Mouse (Mus musculus) midbrain, embryonic 14.5 days (tissue): ENCODE data around the gene Btn2a2. TPM values are rescaled to one million over a fixed set of nuclear protein-coding genes. Genes with fewer than 3 reads are reported as not detected.

ENCODE experiments used
- ATAC-seq: fragments of 200-750 bp; cut with Nextera tagmentation; 2 replicates; pipeline ENCODE4 v1.8.0; 2017; ENCODE audit warnings: moderate number of reproducible peaks, moderate library complexity; ENCODE audit not compliant: low FRiP score, low TSS enrichment
- DNase-seq: peaks from one replicate; pipeline ENCODE4 v3.0.0-alpha.2; 2015
- H3K27ac ChIP-seq: fragments of 300-500 bp; sonication (generic); replicated peaks from 2 replicates; pipeline ENCODE4 v1.5.1; 2014; ENCODE audit warnings: mild to moderate bottlenecking, low read depth, low read length, moderate library complexity
- H3K27me3 ChIP-seq: fragments of 300-500 bp; sonication (generic); 2 replicates; pipeline ENCODE4 v1.6.1; 2014; ENCODE audit warnings: low read length, control low read depth, mixed read lengths; ENCODE audit not compliant: control insufficient read depth, insufficient read depth
- H3K36me3 ChIP-seq: fragments of 300-500 bp; sonication (generic); 2 replicates; pipeline ENCODE4 v1.6.1; 2014; ENCODE audit warnings: low read length, control low read depth; ENCODE audit not compliant: control insufficient read depth, insufficient read depth
- H3K4me1 ChIP-seq: fragments of 300-500 bp; sonication (generic); 2 replicates; pipeline ENCODE4 v1.6.1; 2014; ENCODE audit warnings: mild to moderate bottlenecking, antibody characterized with exemption, low read length, control low read depth; ENCODE audit not compliant: control insufficient read depth, insufficient read depth
- H3K4me2 ChIP-seq: fragments of 300-500 bp; sonication (generic); 2 replicates; pipeline ENCODE4 v1.6.1; 2014; ENCODE audit warnings: mild to moderate bottlenecking, low read length, moderate library complexity
- H3K4me3 ChIP-seq: fragments of 300-500 bp; sonication (generic); replicated peaks from 2 replicates; pipeline ENCODE4 v1.5.1; 2014; ENCODE audit warnings: low read depth, low read length
- H3K9ac ChIP-seq: fragments of 300-500 bp; sonication (generic); replicated peaks from 2 replicates; pipeline ENCODE4 v1.6.1; 2014; ENCODE audit warnings: mild to moderate bottlenecking, low read length, moderate library complexity
- H3K9me3 ChIP-seq: fragments of 300-500 bp; sonication (generic); 2 replicates; pipeline ENCODE4 v1.6.1; 2016; ENCODE audit warnings: low read length, control low read depth, mixed read lengths; ENCODE audit not compliant: control insufficient read depth
- WGBS: fragments of 180-500 bp; shearing (Covaris S2); extraction: QIAGEN DNeasy Blood & Tissue Kit; methylation state at CpG from one replicate; pipeline ENCODE4 v1.1.7; 2014; 5-methylcytosine and 5-hydroxymethylcytosine counted together
- polyA plus RNA-seq: library from polyadenylated mRNA; unstranded; fragments of >200 nt; fragmentation: Nextera tagmentation; extraction: Ambion mirVana; gene quantifications from 2 replicates; pipeline ENCODE4 v1.2.1, GENCODE M21; 2014

The Btn2a2 gene
- polyA plus RNA-seq, 1 experiment from 2014 or later, result not detected

GRCm38 (mm10) chr13:23502916-23503315, 14.3 kb upstream of the Btn2a2 start:
- no peak for DNase-seq
- 0 out of 2 replicates have a peak, but pooled peaks cover 6% of the 10 kb centered on the region for H3K4me1 ChIP-seq
- no peak overlapping the region for H3K4me3 ChIP-seq
- no peak for ATAC-seq
- no peaks in the 10 kb centered on the region for H3K9me3 ChIP-seq
- peaks cover 16% of the 10 kb centered on the region for H3K27me3 ChIP-seq
- H3K9ac ChIP-seq, result no peak overlapping the region
- no peak overlapping the region for H3K27ac ChIP-seq
- H3K36me3 ChIP-seq, result no peaks in the 10 kb centered on the region
- WGBS, result 36% methylated on average over 4 of the region's 4 CpGs
- no peak overlapping the region for H3K4me2 ChIP-seq

- Histone ChIP-seq H3K36me3 (no peaks in the 10 kb centered on the region), H3K9ac (no peak overlapping the region), H3K9me3 (no peaks in the 10 kb centered on the region), H3K4me2 (no peak overlapping the region), H3K27me3 (peaks cover 19% of the 10 kb centered on the region), H3K4me1 (0 out of 2 replicates have a peak, but pooled peaks cover 6% of the 10 kb centered on the region), H3K27ac (no peak overlapping the region), H3K4me3 (no peak overlapping the region)
- 31% methylated on average over 9 of the region's 9 CpGs for WGBS
- ATAC-seq, result no peak
- DNase-seq, result no peak
These were observed 13.4 kb upstream of the Btn2a2 start for GRCm38 (mm10) chr13:23502031-23502567.

- Histone ChIP-seq H3K4me1 (0 out of 2 replicates have a peak, but pooled peaks cover 6% of the 10 kb centered on the region), H3K27ac (no peak overlapping the region), H3K36me3 (no peaks in the 10 kb centered on the region), H3K9ac (no peak overlapping the region), H3K27me3 (peaks cover 19% of the 10 kb centered on the region), H3K4me3 (no peak overlapping the region), H3K9me3 (no peaks in the 10 kb centered on the region), H3K4me2 (no peak overlapping the region)
- DNase-seq, result no peak
- 17% methylated on average over 5 of the region's 5 CpGs for WGBS
- ATAC-seq, result no peak
These were observed 12.9 kb upstream of the Btn2a2 start for GRCm38 (mm10) chr13:23501511-23501910.

GRCm38 (mm10) chr13:23500424-23501200, 12.0 kb upstream of the Btn2a2 start:
- Histone ChIP-seq H3K27me3 (peaks cover 19% of the 10 kb centered on the region), H3K4me2 (no peak overlapping the region), H3K4me1 (0 out of 2 replicates have a peak, but pooled peaks cover 2% of the 10 kb centered on the region), H3K27ac (no peak overlapping the region), H3K36me3 (no peaks in the 10 kb centered on the region), H3K4me3 (no peak overlapping the region), H3K9me3 (no peaks in the 10 kb centered on the region), H3K9ac (no peak overlapping the region)
- peak; percentile 55; the same call in 1 of the 2 replicates for ATAC-seq
- WGBS, result under 1% methylated on average over 17 of the region's 17 CpGs
- DNase-seq, result peak; percentile 78

- no peaks in the 10 kb centered on the region for H3K4me1 ChIP-seq
- H3K27ac ChIP-seq, result no peak overlapping the region
- no peaks in the 10 kb centered on the region for H3K9me3 ChIP-seq
- ATAC-seq, result no peak
- no peak overlapping the region for H3K4me3 ChIP-seq
- no peak overlapping the region for H3K9ac ChIP-seq
- 5% methylated on average over 7 of the region's 7 CpGs for WGBS
- H3K27me3 ChIP-seq, result peaks cover 19% of the 10 kb centered on the region
- no peaks in the 10 kb centered on the region for H3K36me3 ChIP-seq
- no peak for DNase-seq
- no peak overlapping the region for H3K4me2 ChIP-seq
These were observed 11.3 kb upstream of the Btn2a2 start for GRCm38 (mm10) chr13:23499943-23500342.

- Histone ChIP-seq H3K4me3 (0 out of 2 replicates have a peak overlapping the region, but pooled peaks have one; percentile 9), H3K4me2 (peak overlapping the region; percentile 43), H3K27ac (no peak overlapping the region), H3K36me3 (no peaks in the 10 kb centered on the region), H3K9me3 (no peaks in the 10 kb centered on the region), H3K4me1 (no peaks in the 10 kb centered on the region), H3K27me3 (peaks cover 19% of the 10 kb centered on the region), H3K9ac (no peak overlapping the region)
- 8% methylated on average over 10 of the region's 10 CpGs for WGBS
- DNase-seq (no peak), ATAC-seq (no peak)
These were observed 10.0 kb upstream of the Btn2a2 start for GRCm38 (mm10) chr13:23498653-23499052.

- WGBS, result 3% methylated on average over 19 of the region's 19 CpGs
- peak; percentile 34 for DNase-seq
These were observed 9.1 kb upstream of the Btn2a2 start for GRCm38 (mm10) chr13:23497656-23498321.

GRCm38 (mm10) chr13:23495526-23495925, 6.9 kb upstream of the Btn2a2 start:
- 79% methylated on average over 6 of the region's 6 CpGs for WGBS
- no peak for ATAC-seq
- H3K27me3 ChIP-seq, result peaks cover 19% of the 10 kb centered on the region

More at GRCm38 (mm10) chr13:23497656-23498321, 9.1 kb upstream of the Btn2a2 start:
- no peak for ATAC-seq
- Histone ChIP-seq H3K36me3 (no peaks in the 10 kb centered on the region), H3K4me3 (no peak overlapping the region), H3K27me3 (peaks cover 19% of the 10 kb centered on the region), H3K9me3 (no peaks in the 10 kb centered on the region), H3K27ac (no peak overlapping the region), H3K4me1 (no peaks in the 10 kb centered on the region), H3K9ac (no peak overlapping the region), H3K4me2 (peak overlapping the region; percentile 43)

More at GRCm38 (mm10) chr13:23495526-23495925, 6.9 kb upstream of the Btn2a2 start:
- no peak for DNase-seq
- no peak overlapping the region for H3K27ac ChIP-seq
- H3K4me1 ChIP-seq, result peaks cover 7% of the 10 kb centered on the region
- no peak overlapping the region for H3K4me2 ChIP-seq
- H3K36me3 ChIP-seq, result no peaks in the 10 kb centered on the region
- no peaks in the 10 kb centered on the region for H3K9me3 ChIP-seq
- H3K9ac ChIP-seq, result no peak overlapping the region
- H3K4me3 ChIP-seq, result no peak overlapping the region
